Mouse (Mus musculus) midbrain, embryonic 16.5 days (tissue): ENCODE results near the gene Knop1. TPM values are rescaled to one million over a fixed set of nuclear protein-coding genes. Genes with fewer than 3 reads are reported as not detected.

Source experiments
- ATAC-seq: fragments of 200-750 bp; cut with Nextera tagmentation; 2 replicates; pipeline ENCODE4 v1.8.0; 2017; ENCODE audit warnings: moderate TSS enrichment
- H3K27ac ChIP-seq: fragments of 300-500 bp; sonication (generic); 2 replicates; pipeline ENCODE4 v1.5.1; 2014; ENCODE audit warnings: mild to moderate bottlenecking, low read length, mixed read lengths
- H3K27me3 ChIP-seq: fragments of 300-500 bp; sonication (generic); 2 replicates; pipeline ENCODE4 v1.6.1; 2014; ENCODE audit warnings: low read depth, low read length, mixed read lengths; ENCODE audit not compliant: control insufficient read depth, insufficient read depth
- H3K36me3 ChIP-seq: fragments of 300-500 bp; sonication (generic); 2 replicates; pipeline ENCODE4 v1.6.1; 2014; ENCODE audit warnings: mild to moderate bottlenecking, low read length, moderate library complexity, mixed read lengths; ENCODE audit not compliant: control insufficient read depth, insufficient read depth
- H3K4me1 ChIP-seq: fragments of 300-500 bp; sonication (generic); 2 replicates; pipeline ENCODE4 v1.6.1; 2014; ENCODE audit warnings: mild to moderate bottlenecking, low read length, mixed read lengths; ENCODE audit not compliant: control insufficient read depth, insufficient read depth
- H3K4me2 ChIP-seq: fragments of 300-500 bp; sonication (generic); 2 replicates; pipeline ENCODE4 v1.6.1; 2014; ENCODE audit warnings: mild to moderate bottlenecking, low read length, mixed read lengths
- H3K4me3 ChIP-seq: fragments of 300-500 bp; sonication (generic); 2 replicates; pipeline ENCODE4 v1.5.1; 2014; ENCODE audit warnings: low read depth, mild to moderate bottlenecking, low read length, moderate library complexity, mixed read lengths
- H3K9ac ChIP-seq: fragments of 300-500 bp; sonication (generic); 2 replicates; pipeline ENCODE4 v1.6.1; 2014; ENCODE audit warnings: low read depth, low read length, mixed read lengths
- H3K9me3 ChIP-seq: fragments of 300-500 bp; sonication (generic); replicated peaks from 2 replicates; pipeline ENCODE4 v1.6.1; 2014; ENCODE audit warnings: mild to moderate bottlenecking, low read length, mixed read lengths; ENCODE audit not compliant: control insufficient read depth, poor library complexity, severe bottlenecking
- WGBS: fragments of 180-500 bp; shearing (Covaris S2); extraction: QIAGEN DNeasy Blood & Tissue Kit; methylation state at CpG from one replicate; pipeline ENCODE4 v1.1.7; 2014; 5-methylcytosine and 5-hydroxymethylcytosine counted together
- polyA plus RNA-seq: library from polyadenylated mRNA; unstranded; fragments of >200 nt; fragmentation: Nextera tagmentation; extraction: Ambion mirVana; gene quantifications from 2 replicates; pipeline ENCODE4 v1.2.1, GENCODE M21; 2015

Gene Knop1
- polyA plus RNA-seq, 1 experiment from 2014 or later = 54.9 TPM

DNA sequence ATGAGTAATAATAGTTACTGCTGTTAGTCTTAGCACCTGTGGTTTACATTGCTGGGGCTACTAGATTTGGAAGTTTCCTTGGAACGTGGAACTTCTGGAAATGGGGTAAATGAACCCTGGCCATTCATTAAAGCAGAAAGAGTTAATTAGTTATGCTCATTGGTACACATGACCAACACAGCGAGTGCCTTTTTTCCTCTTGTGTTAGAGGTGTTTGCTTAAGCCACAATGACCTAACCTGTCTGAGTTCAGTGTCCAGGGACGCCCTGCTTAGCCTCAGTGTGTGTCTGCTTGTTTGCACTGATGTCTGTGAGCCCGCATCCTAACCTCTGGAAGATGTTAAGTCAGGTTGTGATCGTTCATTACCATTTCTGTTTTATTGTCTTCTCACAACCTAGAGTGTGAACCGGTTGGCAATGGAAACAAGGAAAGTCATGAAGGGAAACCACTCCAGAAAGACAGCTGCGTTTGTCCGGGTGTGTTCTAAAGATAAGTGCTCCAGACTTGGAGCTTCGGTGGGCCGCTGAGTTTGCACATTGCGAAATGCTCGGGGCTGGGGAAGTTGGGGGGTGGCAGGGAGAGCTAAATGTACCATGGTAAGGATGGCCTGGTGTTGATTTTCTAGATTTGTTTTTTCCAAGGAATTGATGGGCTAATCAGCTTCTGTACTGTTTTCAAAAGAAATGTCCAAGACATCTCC, 44.5 kb downstream of the Knop1 start:
- no peak for ATAC-seq
- no peak overlapping the region for H3K27ac ChIP-seq
- H3K9me3 ChIP-seq = no peaks in the 10 kb centered on the region
- peaks cover 7% of the 10 kb centered on the region; the same call in 1 of the 2 replicates for H3K4me1 ChIP-seq
- no peak overlapping the region for H3K9ac ChIP-seq
- peaks cover 23% of the 10 kb centered on the region for H3K36me3 ChIP-seq
- H3K27me3 ChIP-seq = no peaks in the 10 kb centered on the region
- 89% methylated on average over 12 of the region's 12 CpGs for WGBS
- H3K4me3 ChIP-seq = no peak overlapping the region
- no peak overlapping the region for H3K4me2 ChIP-seq

- no peak overlapping the region for H3K4me2 ChIP-seq
- no peaks in the 10 kb centered on the region for H3K27me3 ChIP-seq
- H3K9me3 ChIP-seq = no peaks in the 10 kb centered on the region
- peaks cover 7% of the 10 kb centered on the region; the same call in 1 of the 2 replicates for H3K4me1 ChIP-seq
- H3K9ac ChIP-seq = no peak overlapping the region
- ATAC-seq = no peak
- H3K4me3 ChIP-seq = no peak overlapping the region
- no peak overlapping the region for H3K27ac ChIP-seq
- 85% methylated on average over 8 of the region's 8 CpGs for WGBS
- peaks cover 22% of the 10 kb centered on the region for H3K36me3 ChIP-seq
Observed at GRCm38 (mm10) chr7:118807899-118808298, 48.2 kb downstream of the Knop1 start.

DNA sequence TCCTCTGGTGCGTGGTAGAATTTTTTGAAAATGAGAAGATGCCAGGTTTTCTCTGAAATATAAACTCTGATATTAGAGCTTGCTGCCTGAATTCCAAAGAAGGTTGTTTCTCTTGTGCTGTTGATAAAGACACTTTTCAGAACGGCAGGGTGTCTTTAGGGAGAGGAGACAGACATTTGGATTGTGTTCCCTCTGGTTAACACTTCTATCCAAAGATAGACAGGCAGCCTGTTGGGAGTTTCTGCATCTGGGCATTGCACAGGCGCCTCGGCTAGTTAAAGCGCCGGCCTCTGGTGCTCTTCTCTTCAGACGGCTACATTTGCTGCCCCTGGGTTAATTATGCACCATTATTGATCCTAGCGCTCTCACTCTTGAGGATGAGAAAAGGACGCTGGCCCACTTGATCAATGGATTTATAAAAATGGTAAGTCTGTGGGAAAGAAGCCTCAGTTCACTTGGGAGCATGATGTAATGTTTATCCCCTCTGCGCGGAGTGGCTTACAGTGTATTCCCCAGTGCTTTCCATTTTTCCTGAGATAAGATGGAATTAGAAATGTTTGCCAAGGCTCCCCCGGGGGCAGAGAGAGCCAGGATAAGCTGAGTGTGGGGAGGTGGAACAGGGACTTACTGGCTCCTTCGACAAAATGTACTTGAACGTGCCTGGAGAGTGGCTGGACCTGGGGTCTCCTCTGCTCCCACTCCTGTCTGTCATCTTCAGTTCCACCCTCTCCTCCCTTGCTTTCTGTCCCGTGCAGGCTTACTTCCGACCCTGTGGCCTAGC, 49.2 kb downstream of the Knop1 start:
- Histone ChIP-seq H3K27ac (peak overlapping the region; percentile 39; the same call in 1 of the 2 replicates), H3K36me3 (peaks cover 23% of the 10 kb centered on the region), H3K9me3 (no peaks in the 10 kb centered on the region), H3K9ac (0 out of 2 replicates have a peak overlapping the region, but pooled peaks have one; percentile 20), H3K27me3 (no peaks in the 10 kb centered on the region), H3K4me2 (no peak overlapping the region), H3K4me3 (no peak overlapping the region), H3K4me1 (peaks cover 7% of the 10 kb centered on the region; the same call in 1 of the 2 replicates)
- WGBS = 48% methylated on average over 16 of the region's 16 CpGs
- peak; percentile 51; the same call in 1 of the 2 replicates for ATAC-seq

DNA sequence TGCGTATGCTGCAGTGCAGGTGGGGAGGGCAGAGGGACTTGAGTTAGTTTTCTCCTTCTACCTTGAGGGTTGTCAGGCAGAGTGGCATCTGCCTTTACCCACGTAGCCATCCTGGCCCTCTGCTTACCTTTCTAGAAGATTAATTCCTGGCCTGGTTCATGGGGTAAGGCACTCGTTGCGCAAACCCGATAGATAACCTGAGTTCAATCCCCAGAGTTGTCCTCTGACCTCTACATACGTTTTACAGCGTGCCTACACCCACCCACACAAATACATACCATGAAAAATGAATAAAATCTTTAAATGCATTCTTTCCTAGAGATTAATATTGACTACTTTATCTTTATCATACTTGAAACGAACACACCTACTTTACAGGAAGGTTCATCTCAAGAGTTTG, 52.6 kb downstream of the Knop1 start:
- Histone ChIP-seq H3K36me3 (peaks cover 35% of the 10 kb centered on the region), H3K4me3 (no peak overlapping the region), H3K4me1 (peaks cover 7% of the 10 kb centered on the region; the same call in 1 of the 2 replicates), H3K27me3 (no peaks in the 10 kb centered on the region), H3K9ac (no peak overlapping the region), H3K9me3 (no peaks in the 10 kb centered on the region), H3K27ac (no peak overlapping the region), H3K4me2 (no peak overlapping the region)
- 92% methylated on average over 8 of the region's 8 CpGs for WGBS
- ATAC-seq = no peak

DNA sequence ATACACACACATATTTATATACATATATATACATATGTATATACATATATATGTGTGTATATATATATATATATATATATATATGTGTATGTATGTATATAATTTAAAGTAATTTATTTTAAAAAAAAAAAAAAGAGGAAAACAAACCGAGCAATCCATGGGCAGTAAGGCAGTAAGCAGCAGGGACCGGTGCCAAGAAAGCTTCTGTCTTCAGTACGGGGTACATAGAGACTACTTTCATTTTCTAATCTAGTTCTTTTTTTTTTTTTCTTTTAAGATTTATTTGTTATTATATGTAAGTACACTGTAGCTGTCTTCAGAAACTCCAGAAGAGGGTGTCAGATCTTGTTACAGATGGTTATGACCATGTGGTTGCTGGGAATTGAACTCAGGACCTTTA, 54.3 kb downstream of the Knop1 start:
- WGBS = 93% methylated on average over 3 of the region's 3 CpGs
- H3K36me3 ChIP-seq = peaks cover 43% of the 10 kb centered on the region

GRCm38 (mm10) chr7:118800112-118800734, 55.8 kb downstream of the Knop1 start:
- 94% methylated on average over 15 of the region's 15 CpGs for WGBS
- Histone ChIP-seq H3K4me2 (no peak overlapping the region), H3K36me3 (peaks cover 43% of the 10 kb centered on the region), H3K4me1 (no peaks in the 10 kb centered on the region), H3K27ac (no peak overlapping the region), H3K9ac (no peak overlapping the region), H3K9me3 (no peaks in the 10 kb centered on the region), H3K4me3 (no peak overlapping the region), H3K27me3 (no peaks in the 10 kb centered on the region)
- ATAC-seq = no peak

More for the DNA sequence above, 54.3 kb downstream of the Knop1 start:
- Histone ChIP-seq H3K4me3 (no peak overlapping the region), H3K4me1 (peaks cover 2% of the 10 kb centered on the region; the same call in 1 of the 2 replicates), H3K27me3 (no peaks in the 10 kb centered on the region), H3K27ac (no peak overlapping the region), H3K9ac (no peak overlapping the region), H3K9me3 (no peaks in the 10 kb centered on the region), H3K4me2 (no peak overlapping the region)
- ATAC-seq = no peak

DNA sequence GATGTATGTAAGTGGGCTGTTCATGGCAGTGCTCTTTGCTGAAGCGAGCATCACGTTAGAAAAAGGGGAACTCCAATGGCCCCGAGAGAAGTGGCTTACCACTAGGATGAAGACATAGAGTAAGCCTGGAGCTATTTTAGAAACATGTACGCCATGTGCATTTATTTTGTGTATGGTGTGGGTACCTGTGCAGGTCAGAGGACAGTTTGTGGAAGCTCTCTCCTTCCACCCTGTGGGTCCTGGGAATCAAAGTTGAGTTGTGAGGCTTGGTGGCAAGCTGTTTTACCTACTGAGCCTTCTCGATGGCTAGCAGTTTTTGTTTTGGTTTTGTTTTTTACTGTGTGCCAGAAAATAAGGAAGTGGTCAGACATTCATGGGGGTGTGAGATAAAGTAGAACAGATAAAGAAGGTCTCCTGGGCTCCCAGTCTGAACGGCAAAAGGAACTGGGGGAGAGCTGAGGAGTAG, 57.9 kb downstream of the Knop1 start:
- H3K27ac ChIP-seq = no peak overlapping the region
- H3K4me1 ChIP-seq = no peaks in the 10 kb centered on the region
- H3K4me2 ChIP-seq = no peak overlapping the region
- peaks cover 47% of the 10 kb centered on the region for H3K36me3 ChIP-seq
- no peaks in the 10 kb centered on the region for H3K9me3 ChIP-seq
- 96% methylated on average over 6 of the region's 6 CpGs for WGBS
- ATAC-seq = no peak
- no peak overlapping the region for H3K4me3 ChIP-seq
- H3K9ac ChIP-seq = no peak overlapping the region
- no peaks in the 10 kb centered on the region for H3K27me3 ChIP-seq

DNA sequence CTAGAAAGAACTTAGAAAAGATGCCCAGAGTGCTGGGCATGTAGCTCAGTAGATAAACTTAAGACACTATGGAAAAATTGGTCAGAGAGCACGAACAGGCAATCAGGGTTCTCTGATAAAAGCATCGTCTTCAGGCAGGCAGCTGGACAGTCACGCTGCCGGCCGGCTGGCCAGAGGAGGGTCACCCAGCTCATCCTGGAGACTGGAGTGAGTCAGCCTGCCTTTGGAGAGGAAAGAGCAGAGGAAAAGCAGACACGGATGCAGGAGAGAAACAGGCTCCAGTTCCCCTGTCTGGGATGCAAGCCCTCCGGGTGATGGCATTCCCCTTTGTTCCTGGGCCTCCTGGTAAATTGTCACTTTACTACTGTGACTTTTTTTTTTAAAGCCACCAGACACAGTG, 58.5 kb downstream of the Knop1 start:
- Histone ChIP-seq H3K4me3 (no peak overlapping the region), H3K4me1 (no peaks in the 10 kb centered on the region), H3K27me3 (no peaks in the 10 kb centered on the region), H3K9me3 (no peaks in the 10 kb centered on the region), H3K36me3 (peaks cover 46% of the 10 kb centered on the region), H3K9ac (no peak overlapping the region), H3K4me2 (no peak overlapping the region), H3K27ac (no peak overlapping the region)
- ATAC-seq = no peak
- WGBS = 82% methylated on average over 7 of the region's 7 CpGs
